Comparison of ENCODE assay signal across 15 mouse cellular contexts in the genomic region with DNA sequence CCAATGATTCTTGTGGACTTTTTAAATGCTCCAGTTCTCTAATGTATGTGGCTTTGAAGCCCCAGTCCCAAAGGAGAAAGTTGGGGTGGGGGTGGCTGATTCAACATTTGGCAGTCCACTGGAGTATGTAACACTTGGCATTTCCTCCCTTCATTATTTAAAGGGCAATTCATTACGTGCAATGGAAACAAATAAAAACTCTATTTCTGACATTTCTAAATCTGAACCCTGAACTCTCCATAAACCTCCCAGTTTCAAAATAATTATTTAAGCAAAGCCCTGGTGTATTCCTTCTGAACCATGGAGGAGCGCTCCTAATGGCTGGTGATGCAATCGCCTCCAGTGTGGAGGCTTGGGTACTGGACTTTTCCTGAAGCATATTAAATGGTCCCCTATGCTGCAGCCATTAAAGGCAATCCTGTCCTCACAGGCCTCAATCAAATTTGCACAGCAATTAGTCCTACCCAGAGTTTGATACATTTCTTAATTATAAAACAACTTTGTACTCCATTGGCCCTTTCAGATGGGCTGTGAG.
A peak's percentile ranks its signal among the peaks of the same experiment; 100 is the strongest.
DNase-seq lines count a peak whose midpoint lies in the region; ATAC-seq and TF ChIP-seq lines count a peak whose summit lies in the region.
"Had no signal": no experiment of that assay in that cellular context is flagged by ENCODE, and none has a peak within 500 bp of the region (broad histone marks: within the 10 kb centered on the region; RNA-seq: fewer than 3 reads in every experiment).

No protein-coding gene starts in this region.

- H3K9ac ChIP-seq in lung, postnatal 0 days (replicated peaks; ENCODE audit: low read depth) = no peak overlapping the region
- no peak overlapping the region for H3K9ac ChIP-seq in hindbrain, embryonic 16.5 days (ENCODE audit: low read depth, low read length)
- no peak overlapping the region for H3K9ac ChIP-seq in stomach, postnatal 0 days (ENCODE audit: low read length)
- H3K9ac ChIP-seq: heart, embryonic 12.5 days had no signal

- no peak for ATAC-seq in lung, postnatal 0 days
- no peak for ATAC-seq in hindbrain, embryonic 16.5 days
- no peak for ATAC-seq in stomach, postnatal 0 days (ENCODE audit: low FRiP score, low TSS enrichment)

- H3K36me3 ChIP-seq in lung, postnatal 0 days (ENCODE audit: insufficient read depth, low read length) = no peaks in the 10 kb centered on the region
- H3K36me3 ChIP-seq in hindbrain, embryonic 16.5 days (ENCODE audit: control insufficient read depth, insufficient read depth, low read length) = no peaks in the 10 kb centered on the region
- no peaks in the 10 kb centered on the region for H3K36me3 ChIP-seq in stomach, postnatal 0 days (ENCODE audit: control insufficient read depth, insufficient read depth, low read length)
- H3K36me3 ChIP-seq: heart, embryonic 12.5 days had no signal

- no peak overlapping the region for H3K4me2 ChIP-seq in lung, postnatal 0 days (replicated peaks; ENCODE audit: low read depth, low read length)
- H3K4me2 ChIP-seq in hindbrain, embryonic 16.5 days (ENCODE audit: low read length) = no peak overlapping the region
- H3K4me2 ChIP-seq in stomach, postnatal 0 days (replicated peaks; ENCODE audit: low read depth) = no peak overlapping the region
- H3K4me2 ChIP-seq: heart, embryonic 12.5 days; midbrain, embryonic 11.5 days had no signal

- H3K27ac ChIP-seq in lung, postnatal 0 days (ENCODE audit: low read length) = no peak overlapping the region
- H3K27ac ChIP-seq in hindbrain, embryonic 16.5 days (ENCODE audit: low read depth, low read length) = 0 out of 2 replicates have a peak overlapping the region, but pooled peaks have one; percentile 9
- H3K27ac ChIP-seq in stomach, postnatal 0 days (replicated peaks) = peak overlapping the region; percentile 49

- no peaks in the 10 kb centered on the region for H3K9me3 ChIP-seq in lung, postnatal 0 days (ENCODE audit: low read length)
- no peaks in the 10 kb centered on the region for H3K9me3 ChIP-seq in hindbrain, embryonic 16.5 days (ENCODE audit: control insufficient read depth, low read length)
- H3K9me3 ChIP-seq in stomach, postnatal 0 days (ENCODE audit: control insufficient read depth, low read length) = no peaks in the 10 kb centered on the region
- H3K9me3 ChIP-seq: heart, embryonic 12.5 days had no signal

- no peaks in the 10 kb centered on the region for H3K4me1 ChIP-seq in lung, postnatal 0 days (ENCODE audit: insufficient read depth, low read depth, low read length)
- peaks cover 18% of the 10 kb centered on the region for H3K4me1 ChIP-seq in hindbrain, embryonic 16.5 days (ENCODE audit: control insufficient read depth, insufficient read depth, low read depth, low read length)
- peaks cover 2% of the 10 kb centered on the region for H3K4me1 ChIP-seq in stomach, postnatal 0 days (replicated peaks; ENCODE audit: control insufficient read depth, insufficient read depth)

- intact Hi-C loops in heart, postnatal 25 days (cut with DNase I) = loop anchor here (5.0 kb wide), 1 partner anchor 416 kb away; no protein-coding TSS in a partner anchor

- no peaks in the 10 kb centered on the region for H3K27me3 ChIP-seq in lung, postnatal 0 days (replicated peaks; ENCODE audit: insufficient read depth, low read length)
- H3K27me3 ChIP-seq in hindbrain, embryonic 16.5 days (replicated peaks; ENCODE audit: control insufficient read depth, insufficient read depth, low read length) = no peaks in the 10 kb centered on the region
- H3K27me3 ChIP-seq in stomach, postnatal 0 days (ENCODE audit: control insufficient read depth, insufficient read depth, low read length) = no peaks in the 10 kb centered on the region
- H3K27me3 ChIP-seq: heart, embryonic 12.5 days had no signal

- DNase-seq in heart, adult 11 months = peak; percentile 80
- DNase-seq in heart, postnatal 25 days (ENCODE audit: low spot score) = no peak
- peak; percentile 72 for DNase-seq in lung, postnatal 0 days (ENCODE audit: low spot score)
- no peak for DNase-seq in lung, postnatal 25 days (ENCODE audit: low spot score)
- no peak for DNase-seq in stomach, postnatal 0 days (ENCODE audit: low spot score)
- DNase-seq in right cerebral cortex, postnatal 25 days = no peak
- DNase-seq in layer of hippocampus, adult 9-10 months (ENCODE audit: low spot score) = no peak
- DNase-seq: adrenal gland, postnatal 36 days; cerebellum, adult 11 months; embryo, embryonic 11 days; left cerebral cortex, postnatal 4 days; lung, postnatal 10 days had no signal

- TF ChIP-seq EP300 in lung, postnatal 0 days (IDR thresholded peaks at IDR 0.05) = no peak
- TF ChIP-seq EP300 in stomach, postnatal 0 days (optimal IDR thresholded peaks at IDR 0.05) = no peak

- WGBS in lung, postnatal 0 days = 66% methylated on average over 3 of the region's 3 CpGs
- WGBS in hindbrain, embryonic 16.5 days = 68% methylated on average over 3 of the region's 3 CpGs
- 52% methylated on average over 3 of the region's 3 CpGs for WGBS in stomach, postnatal 0 days

- no peak; the same call in 1 of the 2 replicates for TF ChIP-seq CTCF in lung, postnatal 0 days (IDR thresholded peaks at IDR 0.05)
- TF ChIP-seq CTCF in stomach, postnatal 0 days (IDR thresholded peaks at IDR 0.05; ENCODE audit: low read depth) = peak; percentile 32; the same call in 1 of the 2 replicates

- no peak overlapping the region for H3K4me3 ChIP-seq in lung, postnatal 0 days (ENCODE audit: low read depth, low read length)
- H3K4me3 ChIP-seq in hindbrain, embryonic 16.5 days (ENCODE audit: low read length) = no peak overlapping the region
- no peak overlapping the region for H3K4me3 ChIP-seq in stomach, postnatal 0 days (ENCODE audit: low read depth, low read length)
- H3K4me3 ChIP-seq: heart, embryonic 12.5 days had no signal

Comparison
In these comparisons a context has a peak if more than half of its experiments do, and no peak if none do; other contexts are left out.
1. DNase-seq: peak in heart, adult 11 months (single experiment) and lung, postnatal 0 days (single experiment); none in heart, postnatal 25 days (single experiment), lung, postnatal 25 days (single experiment), stomach, postnatal 0 days (single experiment), right cerebral cortex, postnatal 25 days (single experiment) and layer of hippocampus, adult 9-10 months (single experiment).